Mouse (Mus musculus) frontal cortex, adult 2 months (tissue): ENCODE data around the gene Pan3. TPM values are rescaled to one million over a fixed set of nuclear protein-coding genes. Genes with fewer than 3 reads are reported as not detected.

Experiments
- DNase-seq, 2 experiments: peaks; one replicate each; pipeline ENCODE4 v3.0.0; 2022; ENCODE audit warnings: low spot score in 1 of 2; ENCODE audit errors: extremely low spot score in 1 of 2
- polyA plus RNA-seq: library from polyadenylated mRNA; depleted of rRNA; stranded (reverse); fragments of >200 nt; gene quantifications from 2 replicates; pipeline ENCODE4 v1.2.3, GENCODE M21; 2012

Pan3 gene
- polyA plus RNA-seq, 1 experiment: 55.7 TPM

- no peak for DNase-seq
Observed at GRCm38 (mm10) chr5:147430361-147430935, 487 bp downstream of the Pan3 start.

- DNase-seq: peak; percentile 26 to 74
Observed at GRCm38 (mm10) chr5:147430936-147431839, 1.2 kb downstream of the Pan3 start.

GRCm38 (mm10) chr5:147432927-147433326, 3.0 kb downstream of the Pan3 start:
- no peak for DNase-seq

GRCm38 (mm10) chr5:147435224-147435623, 5.3 kb downstream of the Pan3 start:
- no peak for DNase-seq

GRCm38 (mm10) chr5:147435751-147436150, 5.8 kb downstream of the Pan3 start:
- DNase-seq: no peak

GRCm38 (mm10) chr5:147436491-147436890, 6.5 kb downstream of the Pan3 start:
- DNase-seq: no peak

GRCm38 (mm10) chr5:147440996-147441507, 11.1 kb downstream of the Pan3 start:
- DNase-seq: no peak

GRCm38 (mm10) chr5:147441979-147442378, 12.0 kb downstream of the Pan3 start:
- no peak for DNase-seq

- no peak for DNase-seq
Observed at GRCm38 (mm10) chr5:147442741-147443140, 12.8 kb downstream of the Pan3 start.

GRCm38 (mm10) chr5:147444298-147444697, 14.3 kb downstream of the Pan3 start:
- DNase-seq: no peak

- DNase-seq: no peak
Observed at GRCm38 (mm10) chr5:147444757-147445156, 14.8 kb downstream of the Pan3 start.

- peak; percentile 38 for DNase-seq
Observed at GRCm38 (mm10) chr5:147445252-147445651, 15.3 kb downstream of the Pan3 start.

- no peak for DNase-seq
Observed at GRCm38 (mm10) chr5:147448526-147448925, 18.6 kb downstream of the Pan3 start.

- DNase-seq: no peak
Observed at GRCm38 (mm10) chr5:147448933-147449332, 19.0 kb downstream of the Pan3 start.

- no peak for DNase-seq
Observed at GRCm38 (mm10) chr5:147456491-147456890, 26.5 kb downstream of the Pan3 start.

GRCm38 (mm10) chr5:147459821-147460567, 30.0 kb downstream of the Pan3 start:
- no peak for DNase-seq

- DNase-seq: peak; percentile 22 to 54
Observed at GRCm38 (mm10) chr5:147463251-147463650, 33.3 kb downstream of the Pan3 start.

- no peak for DNase-seq
Observed at GRCm38 (mm10) chr5:147466361-147466760, 36.4 kb downstream of the Pan3 start.

GRCm38 (mm10) chr5:147471163-147471562, 41.2 kb downstream of the Pan3 start:
- no peak for DNase-seq

- DNase-seq: no peak
Observed at GRCm38 (mm10) chr5:147473071-147473470, 43.1 kb downstream of the Pan3 start.

GRCm38 (mm10) chr5:147473856-147474255, 43.9 kb downstream of the Pan3 start:
- no peak for DNase-seq
